Mouse (Mus musculus): ENCODE data around the gene Rabl3. TPM values are rescaled to one million over a fixed set of nuclear protein-coding genes. Genes with fewer than 3 reads are reported as not detected.

Rabl3 gene
- polyA plus RNA-seq (2015; fragmentation: Nextera tagmentation; extraction: Ambion mirVana), result 12.8 and 13.7 TPM in 2 replicates

GRCm38 (mm10) chr16:37539611-37540580 is at the start of gene Rabl3, which contains the start of gene Gtf2e1:
Gene Rabl3 (plus strand): TSS chr16:37539885.
Gene Gtf2e1 (minus strand): TSS chr16:37539789.
- H3K4me3 ChIP-seq (replicated peaks), result peak within 1 kb of the TSS; percentile 81
- no peaks in the 10 kb centered on the region for H3K27me3 ChIP-seq
- peak; percentile 98 for ATAC-seq (ENCODE audit: insufficient read depth)
- peaks cover 20% of the 10 kb centered on the region for H3K4me1 ChIP-seq (replicated peaks)
- H3K36me3 ChIP-seq (replicated peaks), result peaks cover 12% of the 10 kb centered on the region
- H3K27ac ChIP-seq (replicated peaks), result peak within 1 kb of the TSS; percentile 83
- H3K9me3 ChIP-seq (replicated peaks), result no peaks in the 10 kb centered on the region
- H3K4me2 ChIP-seq, result peak within 1 kb of the TSS; percentile 94
- 1% methylated on average over 41 of the region's 41 CpGs for WGBS (ENCODE audit: insufficient replicate concordance)
- peak within 1 kb of the TSS; percentile 83 for H3K9ac ChIP-seq

- Histone ChIP-seq H3K4me2 (no peak overlapping the region), H3K27ac (replicated peaks) (no peak overlapping the region), H3K36me3 (replicated peaks) (no peaks in the 10 kb centered on the region), H3K4me1 (replicated peaks) (no peaks in the 10 kb centered on the region), H3K27me3 (no peaks in the 10 kb centered on the region), H3K9ac (no peak overlapping the region), H3K4me3 (replicated peaks) (no peak overlapping the region), H3K9me3 (replicated peaks) (no peaks in the 10 kb centered on the region)
- WGBS (ENCODE audit: insufficient replicate concordance), result 61% methylated on average over 6 of the region's 6 CpGs
- no peak for ATAC-seq (ENCODE audit: insufficient read depth)
These were observed 44.7 kb upstream of the Rabl3 start for GRCm38 (mm10) chr16:37495017-37495416.

DNA sequence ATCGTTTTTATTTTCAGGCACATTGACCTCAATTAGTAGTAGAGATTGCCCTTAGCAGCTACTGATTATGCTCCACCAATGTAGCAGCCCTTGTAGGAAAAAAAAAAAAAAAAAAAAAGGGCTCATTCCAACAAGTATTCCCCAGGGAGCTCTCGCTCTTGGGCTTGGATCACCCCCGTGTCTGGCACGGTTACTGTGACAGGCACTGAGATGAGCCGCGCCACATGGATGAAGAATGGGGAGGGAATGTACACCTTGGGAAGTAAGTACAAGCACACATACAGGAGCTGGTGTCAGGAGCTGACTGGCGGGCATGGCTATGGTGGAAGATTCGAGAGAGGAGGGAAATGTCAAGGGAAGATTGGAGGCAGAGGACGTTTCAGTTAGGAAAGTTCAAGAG is 41.1 kb upstream of the Rabl3 start:
- no peak for ATAC-seq (ENCODE audit: insufficient read depth)
- Histone ChIP-seq H3K4me1 (replicated peaks) (no peaks in the 10 kb centered on the region), H3K9me3 (replicated peaks) (no peaks in the 10 kb centered on the region), H3K4me2 (no peak overlapping the region), H3K36me3 (replicated peaks) (no peaks in the 10 kb centered on the region), H3K4me3 (replicated peaks) (no peak overlapping the region), H3K27ac (replicated peaks) (no peak overlapping the region), H3K9ac (no peak overlapping the region), H3K27me3 (no peaks in the 10 kb centered on the region)
- WGBS (ENCODE audit: insufficient replicate concordance), result 74% methylated on average over 9 of the region's 9 CpGs

- Histone ChIP-seq H3K9ac (no peak overlapping the region), H3K4me3 (replicated peaks) (no peak overlapping the region), H3K4me1 (replicated peaks) (no peaks in the 10 kb centered on the region), H3K36me3 (replicated peaks) (no peaks in the 10 kb centered on the region), H3K4me2 (no peak overlapping the region), H3K9me3 (replicated peaks) (no peaks in the 10 kb centered on the region), H3K27me3 (no peaks in the 10 kb centered on the region), H3K27ac (replicated peaks) (no peak overlapping the region)
- WGBS (ENCODE audit: insufficient replicate concordance), result 43% methylated on average over 1 of the region's 1 CpGs
- no peak for ATAC-seq (ENCODE audit: insufficient read depth)
These were observed 35.2 kb upstream of the Rabl3 start for GRCm38 (mm10) chr16:37504517-37504916.

GRCm38 (mm10) chr16:37506751-37507150 is 32.9 kb upstream of the Rabl3 start:
- Histone ChIP-seq H3K36me3 (replicated peaks) (peaks cover 13% of the 10 kb centered on the region), H3K4me1 (replicated peaks) (no peaks in the 10 kb centered on the region), H3K27me3 (no peaks in the 10 kb centered on the region), H3K9me3 (replicated peaks) (no peaks in the 10 kb centered on the region), H3K4me3 (replicated peaks) (no peak overlapping the region), H3K9ac (no peak overlapping the region), H3K27ac (replicated peaks) (no peak overlapping the region), H3K4me2 (no peak overlapping the region)
- ATAC-seq (ENCODE audit: insufficient read depth), result no peak
- WGBS (ENCODE audit: insufficient replicate concordance), result 77% methylated on average over 9 of the region's 9 CpGs

GRCm38 (mm10) chr16:37511489-37511888 is 28.2 kb upstream of the Rabl3 start:
- H3K36me3 ChIP-seq (replicated peaks), result peaks cover 25% of the 10 kb centered on the region
- no peak overlapping the region for H3K4me3 ChIP-seq (replicated peaks)

DNA sequence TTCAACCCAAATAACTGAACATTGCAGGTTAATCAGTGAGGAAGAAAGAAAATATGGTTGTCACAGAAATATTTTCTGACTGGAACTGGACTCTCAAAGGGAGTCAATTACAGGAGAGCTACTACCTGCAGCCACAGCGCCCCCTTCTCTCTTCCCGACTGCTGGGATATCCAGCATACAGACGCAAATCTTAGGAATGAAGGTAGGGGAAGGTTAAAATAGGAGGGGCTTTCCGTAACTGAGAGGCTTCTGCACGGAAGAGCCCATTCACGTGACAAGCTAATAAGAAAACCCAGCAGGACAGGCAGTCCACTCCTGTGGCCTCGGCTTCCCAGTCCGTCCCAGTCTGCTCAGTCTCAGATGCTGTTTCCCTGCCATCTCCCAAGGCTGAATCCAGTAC is 25.0 kb upstream of the Rabl3 start:
- WGBS (ENCODE audit: insufficient replicate concordance), result 85% methylated on average over 8 of the region's 8 CpGs
- peaks cover 30% of the 10 kb centered on the region for H3K36me3 ChIP-seq (replicated peaks)

More at GRCm38 (mm10) chr16:37511489-37511888, 28.2 kb upstream of the Rabl3 start:
- 88% methylated on average over 15 of the region's 15 CpGs for WGBS (ENCODE audit: insufficient replicate concordance)
- no peak for ATAC-seq (ENCODE audit: insufficient read depth)
- no peak overlapping the region for H3K27ac ChIP-seq (replicated peaks)
- H3K4me1 ChIP-seq (replicated peaks), result no peaks in the 10 kb centered on the region
- H3K27me3 ChIP-seq, result no peaks in the 10 kb centered on the region
- H3K9ac ChIP-seq, result no peak overlapping the region
- H3K4me2 ChIP-seq, result no peak overlapping the region
- H3K9me3 ChIP-seq (replicated peaks), result no peaks in the 10 kb centered on the region

DNA sequence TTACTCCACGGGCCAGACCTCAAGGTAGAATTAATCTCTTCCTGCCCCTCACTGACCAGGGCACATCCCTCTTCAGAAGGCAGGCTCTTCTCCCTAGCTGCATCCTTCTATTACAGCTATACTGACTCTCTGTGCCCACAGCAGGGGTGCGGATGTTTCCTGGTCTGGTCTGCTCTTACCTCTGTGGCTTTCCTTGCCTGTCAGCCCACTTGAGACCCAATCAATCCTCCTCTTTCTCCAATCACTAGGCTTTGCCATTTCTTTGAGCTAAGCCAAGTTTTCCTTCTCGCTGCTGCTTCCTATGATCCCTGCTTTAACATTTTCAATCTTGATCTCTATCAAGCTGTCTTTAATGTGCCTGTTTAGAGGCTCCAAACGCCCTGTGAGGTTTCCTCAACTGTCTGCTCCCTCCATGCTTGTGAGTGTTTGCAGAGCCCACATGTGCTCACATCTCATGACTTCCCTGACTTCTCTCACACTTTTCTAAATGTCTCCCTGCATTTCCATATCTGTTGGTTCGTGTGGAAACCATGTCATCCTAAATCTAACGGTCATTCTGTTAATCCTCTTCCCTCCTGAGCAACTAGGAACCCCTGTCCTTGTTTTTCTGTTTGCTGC is 23.2 kb upstream of the Rabl3 start:
- no peaks in the 10 kb centered on the region for H3K9me3 ChIP-seq (replicated peaks)
- H3K9ac ChIP-seq, result no peak overlapping the region
- peaks cover 35% of the 10 kb centered on the region for H3K36me3 ChIP-seq (replicated peaks)
- WGBS (ENCODE audit: insufficient replicate concordance), result 63% methylated on average over 6 of the region's 6 CpGs
- no peak overlapping the region for H3K4me3 ChIP-seq (replicated peaks)
- no peak for ATAC-seq (ENCODE audit: insufficient read depth)
- H3K4me2 ChIP-seq, result no peak overlapping the region
- no peaks in the 10 kb centered on the region for H3K27me3 ChIP-seq
- no peaks in the 10 kb centered on the region for H3K4me1 ChIP-seq (replicated peaks)
- H3K27ac ChIP-seq (replicated peaks), result no peak overlapping the region

More for the DNA sequence above, 25.0 kb upstream of the Rabl3 start:
- no peak for ATAC-seq (ENCODE audit: insufficient read depth)
- Histone ChIP-seq H3K4me2 (no peak overlapping the region), H3K4me3 (replicated peaks) (no peak overlapping the region), H3K9ac (no peak overlapping the region), H3K9me3 (replicated peaks) (no peaks in the 10 kb centered on the region), H3K27ac (replicated peaks) (no peak overlapping the region), H3K27me3 (no peaks in the 10 kb centered on the region), H3K4me1 (replicated peaks) (no peaks in the 10 kb centered on the region)

- Histone ChIP-seq H3K4me3 (replicated peaks) (no peak overlapping the region), H3K27me3 (no peaks in the 10 kb centered on the region), H3K4me1 (replicated peaks) (no peaks in the 10 kb centered on the region), H3K36me3 (replicated peaks) (peaks cover 42% of the 10 kb centered on the region), H3K9ac (no peak overlapping the region), H3K27ac (replicated peaks) (no peak overlapping the region), H3K9me3 (replicated peaks) (no peaks in the 10 kb centered on the region), H3K4me2 (no peak overlapping the region)
- 71% methylated on average over 4 of the region's 4 CpGs for WGBS (ENCODE audit: insufficient replicate concordance)
- no peak for ATAC-seq (ENCODE audit: insufficient read depth)
These were observed 22.0 kb upstream of the Rabl3 start for GRCm38 (mm10) chr16:37517596-37518211.

- Histone ChIP-seq H3K36me3 (replicated peaks) (peaks cover 48% of the 10 kb centered on the region), H3K9ac (no peak overlapping the region), H3K9me3 (replicated peaks) (peaks cover 3% of the 10 kb centered on the region; the same call in 1 of the 2 replicates), H3K4me1 (replicated peaks) (no peaks in the 10 kb centered on the region), H3K27me3 (no peaks in the 10 kb centered on the region), H3K4me2 (no peak overlapping the region), H3K27ac (replicated peaks) (no peak overlapping the region), H3K4me3 (replicated peaks) (no peak overlapping the region)
- no peak for ATAC-seq (ENCODE audit: insufficient read depth)
- 46% methylated on average over 2 of the region's 2 CpGs for WGBS (ENCODE audit: insufficient replicate concordance)
These were observed 21.0 kb upstream of the Rabl3 start for GRCm38 (mm10) chr16:37518662-37519061.

DNA sequence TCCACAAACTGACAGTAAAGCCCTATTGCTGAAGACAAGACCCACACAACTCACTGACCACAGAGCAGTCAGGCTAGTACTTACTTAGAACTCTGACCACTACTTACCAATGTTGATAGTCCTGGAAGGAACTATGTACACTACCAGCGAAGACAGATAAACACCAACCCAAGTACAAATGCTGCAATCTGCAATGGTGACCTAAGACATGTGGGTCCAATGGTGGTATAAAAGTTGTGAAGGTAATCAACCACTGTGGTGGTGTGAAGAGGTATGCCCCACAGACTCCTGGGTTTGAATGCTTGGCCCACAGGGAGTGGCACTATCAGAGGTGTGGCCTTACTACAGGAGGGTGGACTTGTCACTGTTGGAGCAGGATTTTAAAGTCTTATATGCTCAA is 20.0 kb upstream of the Rabl3 start:
- Histone ChIP-seq H3K9me3 (replicated peaks) (peaks cover 4% of the 10 kb centered on the region; the same call in 1 of the 2 replicates), H3K4me1 (replicated peaks) (no peaks in the 10 kb centered on the region), H3K4me2 (no peak overlapping the region), H3K9ac (no peak overlapping the region), H3K27me3 (no peaks in the 10 kb centered on the region), H3K36me3 (replicated peaks) (peaks cover 57% of the 10 kb centered on the region), H3K4me3 (replicated peaks) (no peak overlapping the region), H3K27ac (replicated peaks) (no peak overlapping the region)
- no peak for ATAC-seq (ENCODE audit: insufficient read depth)
- WGBS (ENCODE audit: insufficient replicate concordance), result 77% methylated on average over 1 of the region's 1 CpGs
